Mouse (Mus musculus): ENCODE measurements around the gene Rb1. TPM values are rescaled to one million over a fixed set of nuclear protein-coding genes. Genes with fewer than 3 reads are reported as not detected.

Gene Rb1
- polyA plus RNA-seq, 1 experiment from 2014 or later, result 29.2 TPM

DNA sequence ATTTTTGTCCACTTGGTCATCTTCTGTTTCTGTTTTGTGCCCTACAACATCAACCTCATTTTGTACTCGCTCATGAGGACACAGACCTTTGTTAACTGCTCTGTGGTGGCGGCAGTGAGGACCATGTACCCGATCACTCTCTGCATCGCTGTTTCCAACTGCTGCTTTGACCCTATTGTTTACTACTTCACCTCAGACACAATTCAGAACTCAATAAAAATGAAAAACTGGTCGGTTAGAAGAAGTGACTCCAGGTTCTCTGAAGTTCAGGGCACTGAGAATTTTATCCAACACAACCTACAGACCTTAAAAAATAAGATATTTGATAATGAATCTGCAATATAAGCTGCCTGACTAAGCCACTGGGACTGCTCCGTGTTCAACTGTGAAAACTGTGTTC, 86.3 kb downstream of the Rb1 start:
- peak overlapping the region; percentile 54 for H3K4me2 ChIP-seq (replicated peaks)
- H3K4me1 ChIP-seq (replicated peaks; ENCODE audit: control insufficient read depth, insufficient read depth, low read length), result peaks cover 15% of the 10 kb centered on the region
- H3K9ac ChIP-seq, result peak overlapping the region; percentile 62
- DNase-seq (ENCODE audit: low spot score), result peak; percentile 56
- H3K27me3 ChIP-seq (ENCODE audit: control insufficient read depth, insufficient read depth, low read length), result no peaks in the 10 kb centered on the region
- H3K4me3 ChIP-seq (replicated peaks; ENCODE audit: low read length), result peak overlapping the region; percentile 46
- H3K27ac ChIP-seq, result peak overlapping the region; percentile 87
- WGBS, result under 1% methylated on average over 6 of the region's 6 CpGs
- peak; percentile 63; the same call in 1 of the 2 replicates for ATAC-seq (ENCODE audit: low FRiP score)
- H3K9me3 ChIP-seq (ENCODE audit: control insufficient read depth, low read length), result no peaks in the 10 kb centered on the region
- H3K36me3 ChIP-seq (replicated peaks; ENCODE audit: control insufficient read depth, insufficient read depth), result peaks cover 2% of the 10 kb centered on the region; the same call in 1 of the 2 replicates

DNA sequence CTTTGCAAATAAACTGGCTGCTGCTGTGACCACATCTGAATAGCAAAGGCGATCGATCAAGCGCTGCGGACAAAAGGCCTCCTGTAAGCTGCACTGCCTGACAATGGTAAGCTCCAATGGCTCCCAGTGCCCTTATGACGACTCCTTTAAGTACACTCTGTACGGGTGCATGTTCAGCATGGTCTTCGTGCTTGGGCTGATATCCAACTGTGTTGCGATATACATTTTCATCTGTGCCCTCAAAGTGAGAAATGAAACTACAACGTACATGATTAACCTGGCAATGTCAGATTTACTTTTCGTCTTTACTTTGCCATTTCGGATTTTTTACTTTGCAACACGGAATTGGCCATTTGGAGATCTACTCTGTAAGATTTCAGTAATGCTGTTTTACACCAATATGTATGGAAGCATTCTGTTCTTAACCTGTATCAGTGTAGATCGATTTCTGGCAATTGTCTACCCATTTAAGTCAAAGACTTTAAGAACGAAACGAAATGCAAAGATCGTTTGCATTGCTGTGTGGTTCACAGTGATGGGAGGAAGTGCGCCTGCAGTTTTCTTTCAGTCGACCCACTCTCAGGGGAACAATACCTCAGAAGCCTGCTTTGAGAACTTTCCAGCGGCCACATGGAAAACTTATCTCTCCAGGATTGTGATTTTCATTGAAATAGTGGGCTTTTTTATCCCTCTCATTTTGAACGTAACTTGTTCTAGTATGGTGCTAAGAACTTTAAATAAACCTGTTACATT, 86.9 kb downstream of the Rb1 start:
- DNase-seq (ENCODE audit: low spot score) (peak; percentile 73), ATAC-seq (ENCODE audit: low FRiP score) (peak; percentile 89)
- Histone ChIP-seq H3K27ac (peak overlapping the region; percentile 87), H3K9me3 (ENCODE audit: control insufficient read depth, low read length) (no peaks in the 10 kb centered on the region), H3K9ac (peak overlapping the region; percentile 62), H3K4me2 (replicated peaks) (peak overlapping the region; percentile 54), H3K36me3 (replicated peaks; ENCODE audit: control insufficient read depth, insufficient read depth) (no peaks in the 10 kb centered on the region), H3K4me1 (replicated peaks; ENCODE audit: control insufficient read depth, insufficient read depth, low read length) (peaks cover 15% of the 10 kb centered on the region), H3K27me3 (ENCODE audit: control insufficient read depth, insufficient read depth, low read length) (no peaks in the 10 kb centered on the region), H3K4me3 (replicated peaks; ENCODE audit: low read length) (peak overlapping the region; percentile 46)
- WGBS, result under 1% methylated on average over 20 of the region's 20 CpGs

DNA sequence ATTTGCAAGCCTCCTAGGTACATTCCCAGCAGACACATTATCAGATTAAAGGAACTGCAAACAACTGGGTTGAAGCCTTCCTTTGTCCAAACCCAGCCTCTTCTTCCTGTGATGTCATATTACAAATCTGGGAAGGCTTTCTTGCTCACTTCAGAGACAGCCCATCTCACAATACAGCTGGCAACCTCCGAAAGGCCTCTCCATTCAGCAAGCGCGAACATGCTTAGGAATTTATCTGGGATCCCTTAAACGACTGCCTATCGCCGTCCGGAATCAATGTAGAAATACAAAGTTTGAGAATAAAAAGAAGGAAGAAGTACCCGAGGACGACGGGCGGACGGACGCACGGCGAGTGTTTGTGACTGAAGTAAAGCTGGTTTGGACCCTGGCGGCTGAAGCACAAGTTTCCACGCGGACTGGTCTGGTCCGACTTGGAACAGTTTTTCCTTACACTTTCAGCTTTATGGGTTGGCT, 87.7 kb downstream of the Rb1 start, which contains the start of gene Lpar6:
Gene Lpar6, plus strand, starts transcription at position 48 of the 474 bp plus-strand sequence.
- peak within 1 kb of the TSS; percentile 46 for H3K4me3 ChIP-seq (replicated peaks; ENCODE audit: low read length)
- H3K4me2 ChIP-seq (replicated peaks), result peak within 1 kb of the TSS; percentile 54
- H3K27me3 ChIP-seq (ENCODE audit: control insufficient read depth, insufficient read depth, low read length), result no peaks in the 10 kb centered on the region
- under 1% methylated on average over 19 of the region's 19 CpGs for WGBS
- H3K9me3 ChIP-seq (ENCODE audit: control insufficient read depth, low read length), result no peaks in the 10 kb centered on the region
- peak within 1 kb of the TSS; percentile 62 for H3K9ac ChIP-seq
- H3K36me3 ChIP-seq (replicated peaks; ENCODE audit: control insufficient read depth, insufficient read depth), result no peaks in the 10 kb centered on the region
- ATAC-seq (ENCODE audit: low FRiP score) (peak; percentile 84; the same call in 1 of the 2 replicates), DNase-seq (ENCODE audit: low spot score) (peak; percentile 74)
- H3K4me1 ChIP-seq (replicated peaks; ENCODE audit: control insufficient read depth, insufficient read depth, low read length), result peaks cover 15% of the 10 kb centered on the region
- H3K27ac ChIP-seq, result peak within 1 kb of the TSS; percentile 87

DNA sequence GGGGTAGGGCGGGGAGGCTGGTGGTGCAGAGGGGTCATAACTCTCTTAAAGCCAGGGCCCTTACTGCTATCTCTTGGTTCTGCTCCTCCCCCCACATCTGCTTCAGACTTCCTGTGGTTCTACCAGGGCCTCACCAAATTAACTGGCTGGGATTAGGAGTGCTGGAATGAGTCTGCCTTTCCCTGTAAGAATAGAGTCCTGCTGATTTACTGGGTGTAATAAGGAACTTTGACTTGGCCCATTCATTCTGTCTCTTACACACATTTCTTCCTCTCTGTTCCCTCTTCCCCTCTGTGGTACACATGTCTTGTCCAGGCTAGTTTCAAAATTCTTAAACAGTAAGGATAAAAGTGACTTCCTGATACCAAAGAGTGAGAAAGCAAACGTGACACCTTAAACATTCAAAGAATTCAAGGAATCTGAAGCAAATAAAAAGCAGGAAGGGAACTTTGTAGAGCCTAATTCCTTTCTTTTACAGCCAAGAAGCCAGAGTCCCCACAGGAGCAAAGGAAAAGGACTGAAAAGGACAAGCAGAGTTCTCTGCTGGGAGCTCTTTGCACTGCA, 91.1 kb downstream of the Rb1 start:
- 17% methylated on average over 2 of the region's 2 CpGs for WGBS

DNA sequence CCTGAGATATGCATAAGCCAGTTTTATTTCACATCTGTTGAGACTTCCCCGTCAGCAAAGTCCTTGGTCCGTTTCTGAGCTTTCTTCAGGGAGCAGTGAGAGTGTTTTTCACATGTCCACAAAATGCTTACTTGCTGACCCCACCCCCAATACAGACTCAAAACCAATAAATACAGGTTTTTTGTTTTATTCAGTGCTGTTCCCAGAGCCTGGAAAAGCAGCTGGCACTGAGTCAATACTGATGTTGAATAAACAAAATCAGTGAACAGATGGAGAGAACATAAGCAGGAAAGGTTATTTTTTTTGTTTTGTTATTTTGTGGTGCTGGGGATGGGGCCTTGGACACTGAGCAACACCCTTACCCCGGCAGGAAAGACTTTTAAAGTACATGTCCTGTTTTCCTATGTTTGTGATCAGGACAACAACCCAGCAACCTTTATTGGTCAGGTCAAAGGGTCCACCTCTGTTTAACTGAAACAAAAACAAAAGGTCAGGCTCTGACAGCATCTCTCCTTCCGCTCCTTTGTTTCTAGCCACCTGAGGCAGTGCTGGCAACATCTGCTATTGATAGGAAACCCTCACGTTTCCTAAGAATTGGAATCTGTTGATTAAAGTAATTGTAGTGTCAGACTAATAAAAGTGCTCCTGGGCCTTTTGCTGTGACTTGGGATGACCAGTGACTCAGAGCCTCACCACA, 94.2 kb downstream of the Rb1 start:
- Histone ChIP-seq H3K27ac (no peak overlapping the region), H3K4me3 (replicated peaks; ENCODE audit: low read length) (no peak overlapping the region), H3K9me3 (ENCODE audit: control insufficient read depth, low read length) (no peaks in the 10 kb centered on the region), H3K9ac (no peak overlapping the region), H3K4me2 (replicated peaks) (no peak overlapping the region), H3K4me1 (replicated peaks; ENCODE audit: control insufficient read depth, insufficient read depth, low read length) (peaks cover 12% of the 10 kb centered on the region), H3K36me3 (replicated peaks; ENCODE audit: control insufficient read depth, insufficient read depth) (no peaks in the 10 kb centered on the region; the same call in 1 of the 2 replicates), H3K27me3 (ENCODE audit: control insufficient read depth, insufficient read depth, low read length) (no peaks in the 10 kb centered on the region)
- DNase-seq (ENCODE audit: low spot score) (no peak), ATAC-seq (ENCODE audit: low FRiP score) (no peak)
- WGBS, result 26% methylated on average over 5 of the region's 5 CpGs

More for the DNA sequence above, 91.1 kb downstream of the Rb1 start:
- Histone ChIP-seq H3K4me3 (replicated peaks; ENCODE audit: low read length) (no peak overlapping the region), H3K9me3 (ENCODE audit: control insufficient read depth, low read length) (no peaks in the 10 kb centered on the region), H3K4me1 (replicated peaks; ENCODE audit: control insufficient read depth, insufficient read depth, low read length) (peaks cover 20% of the 10 kb centered on the region), H3K4me2 (replicated peaks) (no peak overlapping the region), H3K36me3 (replicated peaks; ENCODE audit: control insufficient read depth, insufficient read depth) (no peaks in the 10 kb centered on the region; the same call in 1 of the 2 replicates), H3K9ac (no peak overlapping the region), H3K27ac (peak overlapping the region; percentile 45), H3K27me3 (ENCODE audit: control insufficient read depth, insufficient read depth, low read length) (no peaks in the 10 kb centered on the region)
- ATAC-seq (ENCODE audit: low FRiP score) (no peak), DNase-seq (ENCODE audit: low spot score) (no peak)

DNA sequence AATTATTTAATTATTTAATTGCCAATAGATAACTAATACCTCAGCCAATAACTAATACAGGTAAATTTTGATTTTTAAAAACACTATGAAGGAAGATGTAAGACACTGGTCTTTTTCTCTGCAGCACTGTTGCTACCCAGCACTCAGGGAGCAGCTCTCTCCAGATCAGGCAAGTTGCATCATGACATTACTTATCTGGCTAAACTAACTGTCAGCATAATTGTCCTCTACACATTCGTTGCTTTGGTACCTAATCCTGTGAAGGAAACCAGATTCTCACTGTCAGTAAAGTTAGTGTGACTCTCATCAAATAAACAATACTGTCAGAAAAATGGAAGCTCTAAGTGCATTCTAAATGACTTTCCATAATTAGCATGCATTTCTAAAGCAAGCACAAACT, 98.8 kb downstream of the Rb1 start:
- 0 out of 2 replicates have a peak overlapping the region, but pooled peaks have one; percentile 35 for H3K27ac ChIP-seq
- H3K9ac ChIP-seq, result no peak overlapping the region
- H3K9me3 ChIP-seq (ENCODE audit: control insufficient read depth, low read length), result no peaks in the 10 kb centered on the region
- ATAC-seq (ENCODE audit: low FRiP score) (no peak), DNase-seq (ENCODE audit: low spot score) (no peak)
- WGBS, result 46% methylated on average over 1 of the region's 1 CpGs
- no peak overlapping the region for H3K4me2 ChIP-seq (replicated peaks)
- H3K4me3 ChIP-seq (replicated peaks; ENCODE audit: low read length), result no peak overlapping the region
- H3K4me1 ChIP-seq (replicated peaks; ENCODE audit: control insufficient read depth, insufficient read depth, low read length), result peaks cover 4% of the 10 kb centered on the region; the same call in 1 of the 2 replicates
- H3K27me3 ChIP-seq (ENCODE audit: control insufficient read depth, insufficient read depth, low read length), result no peaks in the 10 kb centered on the region
- H3K36me3 ChIP-seq (replicated peaks; ENCODE audit: control insufficient read depth, insufficient read depth), result no peaks in the 10 kb centered on the region; the same call in 1 of the 2 replicates

DNA sequence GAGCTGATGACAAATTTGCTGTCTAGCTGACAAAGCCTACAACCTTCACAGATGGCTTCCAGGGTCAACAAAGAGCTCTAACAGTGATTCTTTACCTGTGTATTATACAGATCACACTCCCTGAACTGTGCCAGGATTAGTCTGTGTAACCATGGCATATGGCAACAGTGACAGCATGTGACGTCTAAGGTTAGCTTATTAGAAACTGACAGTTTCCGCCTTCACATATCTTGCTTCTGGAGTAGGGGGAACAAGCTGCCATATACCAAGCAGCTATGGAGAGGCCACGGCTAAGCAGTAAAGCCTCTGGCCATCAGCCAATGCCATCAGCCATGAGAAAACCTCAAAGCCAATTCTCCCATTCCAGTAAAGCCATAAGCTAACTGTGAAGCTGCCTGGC, 99.3 kb downstream of the Rb1 start:
- ATAC-seq (ENCODE audit: low FRiP score) (peak; percentile 55; the same call in 1 of the 2 replicates), DNase-seq (ENCODE audit: low spot score) (peak; percentile 44)
- Histone ChIP-seq H3K9ac (no peak overlapping the region), H3K27ac (no peak overlapping the region), H3K4me3 (replicated peaks; ENCODE audit: low read length) (no peak overlapping the region), H3K27me3 (ENCODE audit: control insufficient read depth, insufficient read depth, low read length) (no peaks in the 10 kb centered on the region), H3K9me3 (ENCODE audit: control insufficient read depth, low read length) (no peaks in the 10 kb centered on the region), H3K4me2 (replicated peaks) (no peak overlapping the region), H3K4me1 (replicated peaks; ENCODE audit: control insufficient read depth, insufficient read depth, low read length) (no peaks in the 10 kb centered on the region; the same call in 1 of the 2 replicates), H3K36me3 (replicated peaks; ENCODE audit: control insufficient read depth, insufficient read depth) (no peaks in the 10 kb centered on the region; the same call in 1 of the 2 replicates)
- 62% methylated on average over 3 of the region's 3 CpGs for WGBS

DNA sequence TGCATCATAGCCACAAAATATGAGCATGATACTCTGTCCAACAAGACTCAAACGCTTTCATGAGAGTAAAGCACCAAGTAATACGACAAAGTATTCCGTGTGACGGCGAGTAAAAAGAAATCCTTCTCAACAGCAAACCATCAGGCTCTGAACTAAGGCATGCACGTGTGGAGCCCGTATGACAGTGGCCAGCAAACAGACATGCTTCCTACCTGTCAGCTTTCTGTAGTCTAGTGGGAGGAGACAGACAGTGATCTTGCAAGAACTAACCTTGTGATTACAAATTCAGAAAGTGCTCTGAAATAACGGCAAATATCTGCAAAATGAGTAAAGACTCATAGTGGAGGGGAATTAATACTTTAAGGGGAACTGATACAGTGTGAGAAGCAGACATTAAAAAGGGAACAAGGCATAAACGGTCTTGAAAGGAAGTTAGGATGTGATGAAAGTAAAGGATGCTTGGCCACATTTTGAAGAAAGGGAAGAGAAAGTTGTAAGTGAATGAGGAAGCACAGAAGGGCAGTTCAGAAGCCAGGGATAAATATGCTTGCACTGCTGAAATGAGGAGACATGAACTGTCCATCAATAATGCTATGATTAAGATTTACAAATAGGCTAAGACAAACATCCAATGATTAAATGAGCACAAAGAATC, 103.2 kb downstream of the Rb1 start:
- DNase-seq (ENCODE audit: low spot score), result no peak
- no peak for ATAC-seq (ENCODE audit: low FRiP score)
- 92% methylated on average over 9 of the region's 9 CpGs for WGBS
- Histone ChIP-seq H3K9ac (no peak overlapping the region), H3K9me3 (ENCODE audit: control insufficient read depth, low read length) (no peaks in the 10 kb centered on the region), H3K4me2 (replicated peaks) (no peak overlapping the region), H3K4me3 (replicated peaks; ENCODE audit: low read length) (no peak overlapping the region), H3K36me3 (replicated peaks; ENCODE audit: control insufficient read depth, insufficient read depth) (no peaks in the 10 kb centered on the region), H3K27ac (no peak overlapping the region), H3K27me3 (ENCODE audit: control insufficient read depth, insufficient read depth, low read length) (no peaks in the 10 kb centered on the region), H3K4me1 (replicated peaks; ENCODE audit: control insufficient read depth, insufficient read depth, low read length) (no peaks in the 10 kb centered on the region; the same call in 1 of the 2 replicates)

All from hindbrain, embryonic 14.5 days (tissue).